ENCODE assay signal across 15 mouse cellular contexts in the genomic region with DNA sequence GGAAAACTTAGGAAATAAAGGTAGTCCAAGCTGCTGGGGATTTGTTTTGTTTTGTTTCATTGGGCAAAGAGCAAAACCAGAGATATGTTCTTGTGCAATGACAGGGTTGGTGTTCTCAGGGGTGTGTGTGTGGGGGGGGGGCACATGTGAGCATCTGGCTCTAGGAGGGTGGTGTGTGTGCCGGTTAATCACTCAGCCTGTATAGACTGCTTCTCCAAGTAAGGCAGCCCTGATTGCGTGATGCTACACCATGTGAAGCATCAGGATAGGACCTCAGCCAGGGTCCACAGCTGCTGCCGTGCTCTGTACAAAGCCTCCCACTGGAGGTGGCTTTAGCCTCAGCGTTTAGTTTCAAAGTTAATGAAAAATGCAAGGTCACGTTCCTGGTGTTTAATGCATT. TPM values are rescaled to one million over a fixed set of nuclear protein-coding genes. Genes with fewer than 3 reads are reported as not detected.
A peak's percentile ranks its signal among the peaks of the same experiment; 100 is the strongest.
DNase-seq lines count a peak whose midpoint lies in the region; ATAC-seq lines count a peak whose summit lies in the region.
"Had no signal": no experiment of that assay in that cellular context is flagged by ENCODE, and none has a peak within 500 bp of the region (broad histone marks: within the 10 kb centered on the region; RNA-seq: fewer than 3 reads in every experiment).

No protein-coding gene starts in this region.

- no peak for DNase-seq in lung, postnatal 4 days
- DNase-seq in thymus, postnatal 14 days = no peak
- no peak for DNase-seq in right cerebral cortex, adult 2 months (ENCODE audit: low spot score in 2 of 2)
- DNase-seq: adrenal gland, adult 8-10 months; cerebellum, adult 11 months; kidney, adult 11 months; left cerebral cortex, postnatal 4 days; spleen, adult 18-20 months had no signal

- H3K9me3 ChIP-seq in forebrain, embryonic 15.5 days = no peaks in the 10 kb centered on the region
- H3K9me3 ChIP-seq in forebrain, embryonic 16.5 days (ENCODE audit: control insufficient read depth, low read length) = no peaks in the 10 kb centered on the region
- no peaks in the 10 kb centered on the region for H3K9me3 ChIP-seq in lung, embryonic 16.5 days (ENCODE audit: control insufficient read depth, low read length)
- H3K9me3 ChIP-seq in heart, embryonic 15.5 days (replicated peaks) = no peaks in the 10 kb centered on the region
- no peaks in the 10 kb centered on the region for H3K9me3 ChIP-seq in stomach, embryonic 15.5 days
- H3K9me3 ChIP-seq: heart, embryonic 13.5 days had no signal

- 84% methylated on average over 5 of the region's 5 CpGs for WGBS in forebrain, embryonic 15.5 days
- 81% methylated on average over 5 of the region's 5 CpGs for WGBS in forebrain, embryonic 16.5 days
- WGBS in lung, embryonic 16.5 days = 77% methylated on average over 5 of the region's 5 CpGs
- WGBS in heart, embryonic 15.5 days = 69% methylated on average over 5 of the region's 5 CpGs
- WGBS in stomach, embryonic 15.5 days = 58% methylated on average over 5 of the region's 5 CpGs

- H3K4me3 ChIP-seq in forebrain, embryonic 15.5 days = no peak overlapping the region
- H3K4me3 ChIP-seq in forebrain, embryonic 16.5 days (replicated peaks; ENCODE audit: low read length) = no peak overlapping the region
- no peak overlapping the region for H3K4me3 ChIP-seq in lung, embryonic 16.5 days (ENCODE audit: low read length)
- H3K4me3 ChIP-seq in heart, embryonic 15.5 days = no peak overlapping the region
- no peak overlapping the region for H3K4me3 ChIP-seq in stomach, embryonic 15.5 days (replicated peaks)
- H3K4me3 ChIP-seq: heart, embryonic 13.5 days had no signal

- H3K36me3 ChIP-seq in forebrain, embryonic 15.5 days = no peaks in the 10 kb centered on the region
- H3K36me3 ChIP-seq in forebrain, embryonic 16.5 days (ENCODE audit: control insufficient read depth, insufficient read depth) = no peaks in the 10 kb centered on the region
- H3K36me3 ChIP-seq in lung, embryonic 16.5 days (ENCODE audit: control insufficient read depth, insufficient read depth, low read length) = no peaks in the 10 kb centered on the region
- no peaks in the 10 kb centered on the region for H3K36me3 ChIP-seq in heart, embryonic 15.5 days
- no peaks in the 10 kb centered on the region for H3K36me3 ChIP-seq in stomach, embryonic 15.5 days
- H3K36me3 ChIP-seq: heart, embryonic 13.5 days had no signal

- H3K27ac ChIP-seq in forebrain, embryonic 15.5 days (replicated peaks) = no peak overlapping the region
- no peak overlapping the region for H3K27ac ChIP-seq in forebrain, embryonic 16.5 days (ENCODE audit: low read length)
- H3K27ac ChIP-seq in lung, embryonic 16.5 days (ENCODE audit: low read length) = no peak overlapping the region
- no peak overlapping the region for H3K27ac ChIP-seq in heart, embryonic 15.5 days
- peak overlapping the region; percentile 57; the same call in 1 of the 2 replicates for H3K27ac ChIP-seq in stomach, embryonic 15.5 days
- H3K27ac ChIP-seq: heart, embryonic 13.5 days; macrophage had no signal

- no peak overlapping the region for H3K4me2 ChIP-seq in forebrain, embryonic 15.5 days (replicated peaks)
- H3K4me2 ChIP-seq in forebrain, embryonic 16.5 days (ENCODE audit: low read length) = no peak overlapping the region
- H3K4me2 ChIP-seq in lung, embryonic 16.5 days (ENCODE audit: low read depth, low read length) = no peak overlapping the region
- no peak overlapping the region for H3K4me2 ChIP-seq in heart, embryonic 15.5 days
- no peak overlapping the region for H3K4me2 ChIP-seq in stomach, embryonic 15.5 days
- H3K4me2 ChIP-seq: heart, embryonic 13.5 days had no signal

- no peaks in the 10 kb centered on the region for H3K4me1 ChIP-seq in forebrain, embryonic 15.5 days
- no peaks in the 10 kb centered on the region for H3K4me1 ChIP-seq in forebrain, embryonic 16.5 days (replicated peaks; ENCODE audit: control insufficient read depth, insufficient read depth, low read length)
- H3K4me1 ChIP-seq in lung, embryonic 16.5 days (replicated peaks; ENCODE audit: control insufficient read depth, insufficient read depth, low read length) = no peaks in the 10 kb centered on the region
- H3K4me1 ChIP-seq in heart, embryonic 15.5 days (replicated peaks) = peaks cover 12% of the 10 kb centered on the region
- peaks cover 5% of the 10 kb centered on the region; the same call in 1 of the 2 replicates for H3K4me1 ChIP-seq in stomach, embryonic 15.5 days

- no peaks in the 10 kb centered on the region for H3K27me3 ChIP-seq in forebrain, embryonic 15.5 days
- no peaks in the 10 kb centered on the region for H3K27me3 ChIP-seq in forebrain, embryonic 16.5 days (replicated peaks; ENCODE audit: control insufficient read depth, insufficient read depth, low read length)
- no peaks in the 10 kb centered on the region for H3K27me3 ChIP-seq in lung, embryonic 16.5 days (ENCODE audit: control insufficient read depth, insufficient read depth, low read depth, low read length)
- H3K27me3 ChIP-seq in heart, embryonic 15.5 days = no peaks in the 10 kb centered on the region
- no peaks in the 10 kb centered on the region for H3K27me3 ChIP-seq in stomach, embryonic 15.5 days (replicated peaks)
- H3K27me3 ChIP-seq: heart, embryonic 13.5 days had no signal

- peak; percentile 55; the same call in 1 of the 2 replicates for ATAC-seq in forebrain, embryonic 15.5 days (replicated peaks)
- no peak for ATAC-seq in forebrain, embryonic 16.5 days
- peak; percentile 24; the same call in 1 of the 2 replicates for ATAC-seq in lung, embryonic 16.5 days (ENCODE audit: low read depth)
- peak; percentile 32; the same call in 1 of the 2 replicates for ATAC-seq in heart, embryonic 15.5 days (replicated peaks; ENCODE audit: insufficient number of reproducible peaks, insufficient read depth, low FRiP score, low read depth)
- ATAC-seq in stomach, embryonic 15.5 days (ENCODE audit: insufficient read depth, low FRiP score, low read depth) = 0 out of 2 replicates have a peak, but pooled peaks have one; percentile 40

- H3K9ac ChIP-seq in forebrain, embryonic 15.5 days (replicated peaks) = no peak overlapping the region
- no peak overlapping the region for H3K9ac ChIP-seq in forebrain, embryonic 16.5 days (replicated peaks; ENCODE audit: low read depth, low read length)
- no peak overlapping the region for H3K9ac ChIP-seq in lung, embryonic 16.5 days (ENCODE audit: low read length)
- H3K9ac ChIP-seq in heart, embryonic 15.5 days = no peak overlapping the region
- H3K9ac ChIP-seq in stomach, embryonic 15.5 days = no peak overlapping the region
- H3K9ac ChIP-seq: heart, embryonic 13.5 days had no signal

RNA-seq across cellular contexts. Expression of gene Susd2, which starts 10.8 kb away (rescaled TPM):
- 1.0 and 1.4 TPM in 2 replicates for polyA plus RNA-seq in forebrain, embryonic 15.5 days (2015; fragmentation: Nextera tagmentation; extraction: Ambion mirVana)
- 1.2 and 1.3 TPM in 2 replicates for polyA plus RNA-seq in forebrain, embryonic 16.5 days (2015; fragmentation: Nextera tagmentation; extraction: Ambion mirVana)
- polyA plus RNA-seq in lung, embryonic 16.5 days (2015; fragmentation: Nextera tagmentation; extraction: Ambion mirVana) = 11.0 and 13.0 TPM in 2 replicates
- 11.0 and 15.7 TPM in 2 replicates for polyA plus RNA-seq in heart, embryonic 15.5 days (2015; fragmentation: Nextera tagmentation; extraction: Ambion mirVana)
- 11.7 and 11.8 TPM in 2 replicates for polyA plus RNA-seq in stomach, embryonic 15.5 days (2015; fragmentation: Nextera tagmentation; extraction: Ambion mirVana)

RNA-seq across cellular contexts. Expression of gene Ggt5, which starts 43.9 kb away (rescaled TPM):
- 2.5 and 3.0 TPM in 2 replicates for polyA plus RNA-seq in forebrain, embryonic 15.5 days (2015; fragmentation: Nextera tagmentation; extraction: Ambion mirVana)
- 2.0 and 3.7 TPM in 2 replicates for polyA plus RNA-seq in forebrain, embryonic 16.5 days (2015; fragmentation: Nextera tagmentation; extraction: Ambion mirVana)
- 2.5 and 5.2 TPM in 2 replicates for polyA plus RNA-seq in lung, embryonic 16.5 days (2015; fragmentation: Nextera tagmentation; extraction: Ambion mirVana)
- 7.5 and 9.5 TPM in 2 replicates for polyA plus RNA-seq in heart, embryonic 15.5 days (2015; fragmentation: Nextera tagmentation; extraction: Ambion mirVana)
- polyA plus RNA-seq in stomach, embryonic 15.5 days (2015; fragmentation: Nextera tagmentation; extraction: Ambion mirVana) = 7.0 and 7.2 TPM in 2 replicates
